Mouse (Mus musculus) right cerebral cortex, postnatal 4 days (tissue): Measurements from ENCODE around the gene Ccdc105.

Source experiments
- DNase-seq: peaks from one replicate; pipeline ENCODE4 v3.0.0-alpha.2; 2022

Ccdc105 gene

GRCm38 (mm10) chr10:78714129-78714528 is 38.7 kb downstream of the Ccdc105 start:
- no peak for DNase-seq

GRCm38 (mm10) chr10:78710706-78711105 is 42.2 kb downstream of the Ccdc105 start:
- no peak for DNase-seq

- DNase-seq, result no peak
These were observed 52.0 kb downstream of the Ccdc105 start for GRCm38 (mm10) chr10:78700881-78701280.
